Mouse (Mus musculus) limb, embryonic 10.5 days (tissue): ENCODE data around the gene Mlx. TPM values are rescaled to one million over a fixed set of nuclear protein-coding genes. Genes with fewer than 3 reads are reported as not detected.

Source experiments
- DNase-seq: peaks from one replicate; pipeline ENCODE4 v3.0.0-alpha.2; 2017; ENCODE audit warnings: low spot score
- H3K27ac ChIP-seq: fragments of 300-500 bp; sonication (generic); 2 replicates; pipeline ENCODE4 v1.5.1; 2016; ENCODE audit warnings: mild to moderate bottlenecking
- H3K27me3 ChIP-seq: fragments of 300-500 bp; sonication (generic); 2 replicates; pipeline ENCODE4 v1.6.1; 2016; ENCODE audit warnings: low read depth, mild to moderate bottlenecking; ENCODE audit not compliant: poor library complexity, severe bottlenecking
- H3K36me3 ChIP-seq: fragments of 300-500 bp; sonication (generic); 2 replicates; pipeline ENCODE4 v1.6.1; 2016; ENCODE audit warnings: mild to moderate bottlenecking, moderate library complexity
- H3K4me1 ChIP-seq: fragments of 300-500 bp; sonication (generic); 2 replicates; pipeline ENCODE4 v1.6.1; 2016
- H3K4me3 ChIP-seq: fragments of 300-500 bp; sonication (generic); 2 replicates; pipeline ENCODE4 v1.5.1; 2016; ENCODE audit warnings: mild to moderate bottlenecking, moderate library complexity
- H3K9me3 ChIP-seq: fragments of 300-500 bp; sonication (generic); replicated peaks from 2 replicates; pipeline ENCODE4 v1.6.1; 2016; ENCODE audit warnings: mild to moderate bottlenecking
- WGBS: fragments of 180-500 bp; shearing (Covaris S2); methylation state at CpG from one replicate; pipeline ENCODE4 v1.1.7; 2016; 5-methylcytosine and 5-hydroxymethylcytosine counted together
- polyA plus RNA-seq: library from polyadenylated mRNA; unstranded; fragments of >200 nt; fragmentation: Nextera tagmentation; extraction: Ambion mirVana; gene quantifications from 2 replicates; pipeline ENCODE4 v1.2.1, GENCODE M21; 2016

Gene Mlx
- polyA plus RNA-seq, 1 experiment from 2014 or later: 49.6 TPM

DNA sequence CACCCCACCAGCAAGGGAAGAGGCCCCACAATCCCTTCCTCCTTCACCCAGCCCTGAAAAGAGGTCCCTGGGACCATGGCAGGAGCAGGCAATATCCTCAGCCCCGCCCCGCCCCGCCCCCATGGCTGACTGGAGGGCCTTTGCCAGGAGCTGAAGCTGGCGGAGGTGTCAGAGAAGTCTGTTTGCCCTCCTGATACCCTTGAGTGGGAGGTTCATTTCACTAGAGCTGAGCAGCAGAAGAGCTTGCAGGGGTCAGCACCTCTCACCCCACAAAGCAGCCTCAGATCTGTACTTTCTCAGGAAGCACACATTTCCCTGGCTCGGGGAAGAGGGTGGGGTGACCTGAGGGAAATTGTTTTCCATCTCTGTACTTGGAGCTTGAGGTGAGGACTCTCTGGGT is 28.4 kb upstream of the Mlx start:
- 66% methylated on average over 5 of the region's 5 CpGs for WGBS
- Histone ChIP-seq H3K4me3 (no peak overlapping the region), H3K27me3 (no peaks in the 10 kb centered on the region), H3K27ac (no peak overlapping the region), H3K4me1 (peaks cover 30% of the 10 kb centered on the region), H3K9me3 (no peaks in the 10 kb centered on the region), H3K36me3 (peaks cover 63% of the 10 kb centered on the region)
- no peak for DNase-seq

DNA sequence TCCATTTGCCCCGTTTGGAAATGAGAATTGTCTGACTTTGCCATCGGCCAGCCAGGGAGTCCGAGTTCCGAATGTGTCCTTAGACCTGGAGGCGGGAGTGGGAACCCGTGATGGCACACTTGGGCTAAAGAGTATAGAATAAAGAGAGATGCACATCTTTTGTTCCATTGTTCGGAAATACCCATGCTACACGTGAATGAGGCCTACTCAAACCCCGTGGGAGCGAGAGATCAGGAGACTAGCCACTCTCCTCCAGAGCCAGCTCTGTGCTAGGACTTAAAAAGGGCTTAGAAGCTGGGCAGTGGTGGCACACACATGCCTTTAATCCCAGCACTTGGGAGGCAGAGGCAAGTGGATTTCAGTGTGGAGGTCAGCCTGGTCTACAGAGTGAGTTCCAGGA is 27.6 kb upstream of the Mlx start:
- DNase-seq: no peak
- no peaks in the 10 kb centered on the region for H3K9me3 ChIP-seq
- no peaks in the 10 kb centered on the region for H3K27me3 ChIP-seq
- peaks cover 37% of the 10 kb centered on the region for H3K4me1 ChIP-seq
- peaks cover 61% of the 10 kb centered on the region for H3K36me3 ChIP-seq
- no peak overlapping the region for H3K27ac ChIP-seq
- no peak overlapping the region for H3K4me3 ChIP-seq
- WGBS: 90% methylated on average over 10 of the region's 10 CpGs

DNA sequence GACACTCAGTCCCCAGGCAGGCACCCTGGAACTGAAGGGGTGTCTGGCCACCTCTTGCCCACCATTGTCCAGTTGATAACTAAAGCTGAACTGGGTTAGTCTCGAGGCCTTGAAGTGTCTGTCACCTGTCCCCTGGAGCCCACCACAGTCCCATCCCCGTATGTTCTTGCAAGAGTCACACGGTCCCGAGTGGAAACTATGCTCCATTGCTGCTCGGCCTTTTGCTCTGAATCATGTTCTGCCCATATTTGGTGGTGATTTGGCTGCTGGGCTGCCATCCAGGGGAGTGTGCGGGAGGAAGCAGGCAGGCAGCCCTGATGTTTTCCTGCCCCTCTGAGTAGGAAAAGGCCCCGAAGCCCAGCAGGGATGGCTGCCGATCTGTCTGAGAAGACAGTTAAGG is 27.0 kb upstream of the Mlx start:
- DNase-seq: no peak
- Histone ChIP-seq H3K27ac (peak overlapping the region; percentile 31), H3K27me3 (no peaks in the 10 kb centered on the region), H3K4me3 (no peak overlapping the region), H3K36me3 (peaks cover 56% of the 10 kb centered on the region), H3K4me1 (peaks cover 39% of the 10 kb centered on the region), H3K9me3 (no peaks in the 10 kb centered on the region)
- WGBS: 80% methylated on average over 8 of the region's 8 CpGs

DNA sequence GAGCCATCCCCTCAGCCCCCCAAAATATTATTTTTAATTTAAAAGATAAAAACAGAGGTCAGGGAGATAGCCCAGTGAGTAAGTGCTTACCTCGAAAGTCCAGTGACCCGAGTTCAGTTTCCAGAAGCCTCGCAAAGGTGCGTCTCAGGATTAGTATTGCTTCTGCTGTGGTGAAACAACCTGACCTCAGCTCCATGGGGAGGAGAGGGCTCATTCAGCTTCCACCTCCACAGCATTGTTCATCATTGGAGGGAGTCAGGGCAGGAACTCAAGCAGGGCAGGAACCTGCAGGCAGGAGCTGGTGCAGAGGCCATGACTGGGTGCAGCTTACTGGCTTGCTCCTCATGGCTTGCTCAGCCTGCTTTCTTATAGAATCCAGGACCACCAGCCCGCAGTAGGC is 26.0 kb upstream of the Mlx start:
- WGBS: 81% methylated on average over 5 of the region's 5 CpGs
- H3K4me1 ChIP-seq: peaks cover 39% of the 10 kb centered on the region
- H3K9me3 ChIP-seq: no peaks in the 10 kb centered on the region
- peaks cover 50% of the 10 kb centered on the region for H3K36me3 ChIP-seq
- H3K27ac ChIP-seq: no peak overlapping the region
- H3K4me3 ChIP-seq: no peak overlapping the region
- no peaks in the 10 kb centered on the region for H3K27me3 ChIP-seq
- DNase-seq: no peak

DNA sequence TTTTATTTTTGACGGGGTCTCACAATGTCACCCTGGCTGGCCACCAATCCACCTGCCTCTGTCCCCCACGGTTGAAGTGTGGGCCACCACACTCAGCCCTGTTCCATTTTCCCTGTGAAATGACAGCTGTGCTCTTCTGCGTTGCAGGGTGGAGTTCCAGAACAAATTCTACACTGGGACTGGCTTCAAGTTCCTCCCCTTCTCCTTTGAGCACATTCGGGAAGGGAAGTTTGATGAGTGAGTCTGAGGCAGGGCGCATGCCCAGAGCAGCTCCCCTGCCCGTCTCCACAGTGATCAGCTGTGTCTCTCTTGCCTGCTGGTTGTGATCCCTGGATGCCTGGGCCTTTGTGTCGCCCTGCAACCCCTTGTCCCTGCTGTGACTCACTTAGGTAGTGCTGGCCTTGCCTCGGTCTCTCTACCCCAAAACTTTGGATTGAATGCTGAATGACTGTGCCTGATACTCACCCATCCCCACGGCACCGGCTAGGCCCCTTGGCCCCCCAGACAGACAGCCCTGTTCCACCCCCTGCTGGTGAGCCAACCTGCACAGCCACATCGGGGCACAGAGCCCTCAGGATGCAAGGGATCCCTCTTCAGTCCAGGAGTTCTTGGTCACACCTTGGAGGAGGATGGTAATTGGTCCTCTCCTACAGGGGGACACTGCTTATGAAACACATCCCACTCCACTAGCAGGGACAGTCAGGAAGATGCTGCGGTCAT is 24.8 kb upstream of the Mlx start:
- no peak for DNase-seq
- Histone ChIP-seq H3K27me3 (0 out of 2 replicates have a peak, but pooled peaks cover 3% of the 10 kb centered on the region), H3K36me3 (peaks cover 44% of the 10 kb centered on the region), H3K4me3 (no peak overlapping the region), H3K27ac (peak overlapping the region; percentile 83; the same call in 1 of the 2 replicates), H3K9me3 (no peaks in the 10 kb centered on the region), H3K4me1 (peaks cover 45% of the 10 kb centered on the region)
- WGBS: 89% methylated on average over 12 of the region's 12 CpGs

DNA sequence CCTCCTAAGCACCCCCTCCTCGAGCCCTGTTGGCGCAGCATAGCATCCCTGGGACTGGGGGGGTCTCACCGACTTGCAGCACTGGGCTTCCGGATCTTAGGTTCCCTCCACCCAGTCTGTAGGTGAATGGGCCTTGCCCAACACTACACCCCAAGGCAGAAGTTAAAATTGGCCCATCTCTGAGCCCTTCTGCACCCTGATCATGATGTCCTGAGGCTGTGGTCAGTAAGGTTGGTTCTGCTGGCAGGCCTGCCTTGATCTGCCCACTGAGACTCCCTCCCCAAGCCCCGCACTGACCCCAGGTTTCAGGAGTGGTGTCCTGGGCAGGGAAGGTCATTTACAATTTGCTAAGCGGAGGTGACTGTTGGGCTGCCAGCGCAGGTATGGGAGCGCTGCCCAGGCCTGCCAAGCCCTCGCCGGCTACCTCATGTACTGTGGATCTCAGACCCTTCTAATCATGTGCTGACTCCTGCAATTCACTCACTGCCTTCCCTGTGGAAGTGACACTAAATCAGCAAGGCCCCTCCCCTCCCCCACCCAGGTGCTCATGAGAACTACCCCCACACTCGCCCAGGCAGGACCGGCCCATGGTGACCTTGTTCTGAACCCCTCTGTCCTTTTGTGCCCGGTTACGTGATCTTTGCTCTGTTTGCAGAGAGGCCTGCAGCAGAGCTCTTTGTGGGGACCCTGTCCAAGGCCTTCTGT is 24.0 kb upstream of the Mlx start:
- peaks cover 8% of the 10 kb centered on the region for H3K27me3 ChIP-seq
- H3K9me3 ChIP-seq: no peaks in the 10 kb centered on the region
- DNase-seq: no peak
- 61% methylated on average over 14 of the region's 14 CpGs for WGBS
- H3K27ac ChIP-seq: peak overlapping the region; percentile 83
- H3K36me3 ChIP-seq: peaks cover 42% of the 10 kb centered on the region
- peak overlapping the region; percentile 9 for H3K4me3 ChIP-seq
- peaks cover 45% of the 10 kb centered on the region for H3K4me1 ChIP-seq

DNA sequence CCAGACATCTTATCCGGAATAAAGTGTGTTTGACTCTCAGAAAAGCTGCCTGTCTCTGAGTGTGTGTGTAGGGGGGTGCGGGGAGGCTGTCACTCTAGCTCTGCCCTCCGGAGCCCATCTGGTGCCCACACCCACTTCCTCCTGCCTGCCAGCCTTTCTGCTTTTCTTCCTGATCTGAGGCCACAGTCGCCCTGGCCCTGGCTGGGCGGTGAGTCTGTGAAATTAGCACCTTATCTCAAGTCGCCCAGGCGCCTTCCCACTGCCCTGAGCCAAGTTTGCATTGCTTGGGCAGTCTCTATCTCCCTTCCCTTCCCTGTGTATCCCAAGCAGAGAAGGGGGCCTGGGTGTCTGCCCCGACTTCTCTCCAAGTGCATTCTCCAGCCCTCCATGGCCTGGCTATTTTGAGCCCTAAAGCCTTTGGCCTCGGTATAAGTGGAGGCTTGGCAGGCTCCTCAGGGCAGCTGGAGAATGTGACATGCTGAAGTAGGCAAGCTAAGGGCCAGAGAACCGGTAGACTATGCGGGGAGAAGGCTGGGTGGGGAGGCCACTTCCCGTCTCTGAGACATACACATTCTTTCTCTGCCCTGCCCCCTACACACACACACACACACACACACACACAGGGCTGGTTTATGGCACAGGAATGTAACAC is 23.3 kb upstream of the Mlx start:
- H3K36me3 ChIP-seq: peaks cover 38% of the 10 kb centered on the region
- WGBS: 41% methylated on average over 12 of the region's 12 CpGs
- H3K9me3 ChIP-seq: no peaks in the 10 kb centered on the region
- peaks cover 40% of the 10 kb centered on the region for H3K4me1 ChIP-seq
- peaks cover 15% of the 10 kb centered on the region for H3K27me3 ChIP-seq
- DNase-seq: no peak
- H3K27ac ChIP-seq: peak overlapping the region; percentile 83
- H3K4me3 ChIP-seq: peak overlapping the region; percentile 9; the same call in 1 of the 2 replicates

DNA sequence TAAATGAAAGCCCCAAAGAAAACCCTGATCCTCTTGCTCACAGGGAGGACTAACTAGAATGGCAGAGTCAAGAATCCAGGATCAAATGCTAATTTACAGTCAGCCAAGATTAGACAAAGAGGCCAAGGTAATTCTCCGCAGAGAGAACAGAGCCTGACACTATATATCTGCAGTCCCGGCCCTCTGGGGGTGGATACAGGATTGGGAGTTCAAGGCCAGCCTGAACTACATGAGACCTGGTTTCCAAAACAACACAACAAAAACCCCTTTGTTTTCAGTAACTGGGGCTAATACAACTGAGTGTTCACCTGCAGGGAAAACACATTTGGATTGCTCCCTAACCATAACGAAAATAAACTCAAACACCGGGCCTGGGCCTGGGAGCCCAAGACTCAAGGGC is 22.6 kb upstream of the Mlx start:
- H3K4me1 ChIP-seq: peaks cover 34% of the 10 kb centered on the region
- no peak for DNase-seq
- peak overlapping the region; percentile 83 for H3K27ac ChIP-seq
- peaks cover 22% of the 10 kb centered on the region for H3K27me3 ChIP-seq
- 87% methylated on average over 4 of the region's 4 CpGs for WGBS
- H3K4me3 ChIP-seq: 0 out of 2 replicates have a peak overlapping the region, but pooled peaks have one; percentile 9
- H3K9me3 ChIP-seq: no peaks in the 10 kb centered on the region
- peaks cover 36% of the 10 kb centered on the region for H3K36me3 ChIP-seq

DNA sequence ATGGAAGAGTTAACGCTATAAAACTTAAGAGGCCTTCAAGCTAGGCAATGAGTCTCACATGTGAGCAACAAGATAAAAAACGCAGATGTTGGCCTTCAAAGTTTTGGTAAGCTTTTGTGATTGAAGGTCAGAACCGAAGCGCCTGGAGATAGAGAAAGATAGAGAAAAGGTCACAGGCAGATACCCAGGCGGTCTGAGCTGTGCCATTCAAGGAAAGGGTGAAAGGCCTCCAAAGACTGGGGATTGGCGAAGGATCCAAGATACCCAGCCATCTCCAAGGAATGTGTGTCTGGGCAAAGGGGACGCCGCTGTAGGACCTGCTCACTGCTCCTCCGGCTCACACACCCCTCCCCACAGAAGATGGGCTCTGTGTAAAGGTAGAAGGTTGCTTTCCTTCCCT is 22.1 kb upstream of the Mlx start:
- no peak overlapping the region for H3K27ac ChIP-seq
- 96% methylated on average over 9 of the region's 9 CpGs for WGBS
- no peaks in the 10 kb centered on the region for H3K9me3 ChIP-seq
- peaks cover 33% of the 10 kb centered on the region for H3K4me1 ChIP-seq
- peaks cover 34% of the 10 kb centered on the region for H3K36me3 ChIP-seq
- peaks cover 22% of the 10 kb centered on the region for H3K27me3 ChIP-seq
- no peak overlapping the region for H3K4me3 ChIP-seq
- DNase-seq: no peak

DNA sequence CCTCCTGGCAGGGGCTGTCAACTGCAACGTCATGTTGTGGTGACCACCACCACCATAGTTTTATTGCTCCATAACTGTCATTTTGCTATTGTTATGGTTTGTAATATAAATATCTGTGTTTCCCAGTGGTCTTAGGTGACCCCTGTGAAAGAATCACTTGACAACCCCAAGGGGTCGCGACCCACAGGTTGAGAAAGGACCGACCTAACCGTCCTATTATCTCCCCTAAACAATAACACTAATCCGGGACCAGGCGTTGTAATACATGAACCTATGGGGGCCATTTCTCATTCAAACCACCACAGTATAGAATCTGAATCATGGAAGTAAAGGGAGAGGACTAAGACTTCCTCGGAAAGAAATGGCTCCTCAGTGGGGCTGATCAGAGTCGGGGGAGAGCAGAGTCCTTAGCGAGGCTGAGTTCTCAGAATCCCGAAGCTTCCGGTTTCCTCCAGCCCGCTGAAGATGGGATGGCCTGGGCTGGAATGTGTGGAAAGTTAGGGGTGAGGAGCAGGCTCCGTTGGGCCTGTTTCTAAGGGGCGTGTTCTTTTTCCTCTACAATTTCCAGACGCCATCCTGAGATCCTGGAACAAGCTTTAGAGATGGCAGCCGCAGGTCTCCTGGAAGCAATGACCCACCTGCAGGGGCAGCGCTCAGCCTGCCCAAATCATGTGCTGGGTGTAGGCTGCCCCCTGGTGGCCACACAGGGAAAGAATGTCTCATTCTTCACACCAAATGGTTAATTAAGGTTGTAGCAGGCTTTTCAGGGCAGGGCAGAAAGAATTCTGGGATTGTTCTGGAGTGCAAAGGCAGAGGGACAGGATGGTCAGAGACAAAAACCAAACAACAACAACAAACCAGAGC is 20.3 kb upstream of the Mlx start:
- WGBS: 27% methylated on average over 18 of the region's 18 CpGs
- Histone ChIP-seq H3K27ac (peak overlapping the region; percentile 64; the same call in 1 of the 2 replicates), H3K4me1 (peaks cover 42% of the 10 kb centered on the region), H3K9me3 (no peaks in the 10 kb centered on the region), H3K36me3 (peaks cover 18% of the 10 kb centered on the region), H3K27me3 (peaks cover 40% of the 10 kb centered on the region), H3K4me3 (peak overlapping the region; percentile 43)
- peak; percentile 93 for DNase-seq

DNA sequence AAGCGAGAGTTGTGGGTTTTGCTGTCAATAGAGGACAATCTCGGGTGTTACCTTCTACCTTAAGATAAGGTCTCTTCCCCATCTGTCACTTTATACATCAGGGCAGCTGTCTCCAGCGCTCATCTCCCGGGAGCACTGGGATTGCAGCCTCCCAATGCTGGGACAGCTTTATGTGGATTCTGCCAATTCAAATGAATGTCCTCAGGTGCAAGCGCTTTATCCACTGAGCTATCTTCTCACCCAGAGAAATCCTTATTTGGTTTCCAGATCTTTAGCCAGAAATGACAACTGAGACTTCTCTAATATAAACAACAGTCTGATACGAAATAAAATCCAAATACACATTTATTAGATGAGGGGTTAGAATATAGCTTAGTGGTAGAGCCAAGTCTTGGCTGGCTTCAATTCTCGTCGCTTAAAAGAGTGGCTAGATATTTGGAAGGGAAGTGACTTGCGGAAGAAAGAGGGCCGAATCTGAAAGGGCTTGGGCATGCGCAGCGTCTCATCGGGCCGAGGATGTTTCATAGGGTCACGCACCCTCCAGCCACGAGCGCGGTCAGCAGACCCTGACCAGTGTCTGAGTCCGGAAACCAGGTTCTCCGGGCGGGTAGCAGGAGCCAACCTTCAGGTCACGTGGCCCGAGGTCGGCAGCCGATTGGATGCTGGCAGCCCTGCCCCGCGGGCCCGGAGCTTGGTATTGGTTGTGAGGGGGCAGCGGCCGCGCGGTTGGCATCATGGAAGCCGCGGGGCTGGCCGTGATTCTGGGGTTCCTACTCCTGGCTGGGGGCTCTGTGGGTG is 17.5 kb upstream of the Mlx start, which contains the start of gene Naglu:
Gene Naglu, plus strand, starts transcription at position 622 of the 798 bp plus-strand sequence.
- Histone ChIP-seq H3K27ac (peak within 1 kb of the TSS; percentile 84), H3K4me1 (peaks cover 16% of the 10 kb centered on the region), H3K4me3 (peak within 1 kb of the TSS; percentile 70), H3K36me3 (no peaks in the 10 kb centered on the region), H3K27me3 (peaks cover 53% of the 10 kb centered on the region), H3K9me3 (no peaks in the 10 kb centered on the region)
- 5% methylated on average over 35 of the region's 35 CpGs for WGBS
- DNase-seq: peak; percentile 97

DNA sequence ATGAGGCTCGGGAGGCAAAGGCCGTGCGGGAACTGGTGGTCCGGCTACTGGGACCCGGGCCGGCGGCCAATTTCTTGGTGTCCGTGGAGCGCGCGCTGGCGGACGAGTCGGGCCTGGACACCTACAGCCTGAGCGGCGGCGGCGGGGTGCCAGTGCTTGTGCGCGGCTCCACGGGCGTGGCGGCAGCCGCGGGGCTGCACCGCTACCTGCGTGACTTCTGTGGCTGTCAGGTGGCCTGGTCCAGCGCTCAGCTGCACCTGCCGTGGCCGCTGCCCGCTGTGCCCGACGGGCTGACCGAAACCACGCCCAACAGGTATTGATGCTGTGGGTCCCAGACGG is 16.9 kb upstream of the Mlx start:
- H3K4me3 ChIP-seq: peak overlapping the region; percentile 70
- no peak for DNase-seq
- under 1% methylated on average over 36 of the region's 36 CpGs for WGBS
- H3K4me1 ChIP-seq: peaks cover 16% of the 10 kb centered on the region
- no peaks in the 10 kb centered on the region for H3K9me3 ChIP-seq
- H3K27ac ChIP-seq: peak overlapping the region; percentile 84
- peaks cover 53% of the 10 kb centered on the region for H3K27me3 ChIP-seq
- no peaks in the 10 kb centered on the region for H3K36me3 ChIP-seq
